Mouse (Mus musculus) left cerebral cortex, adult 11 months (tissue): Measurements from ENCODE around the gene Serpinb1b.
A peak's percentile ranks its signal among the peaks of the same experiment; 100 is the strongest.
"Not testable (repeated sequence)": the region's sequence is repeated elsewhere in the genome, so short reads cannot be mapped to it uniquely, and the experiment has no call there.

ENCODE experiments used
- DNase-seq: peaks from one replicate; pipeline ENCODE4 v3.0.0; 2022; ENCODE audit warnings: low spot score

The Serpinb1b gene

DNA sequence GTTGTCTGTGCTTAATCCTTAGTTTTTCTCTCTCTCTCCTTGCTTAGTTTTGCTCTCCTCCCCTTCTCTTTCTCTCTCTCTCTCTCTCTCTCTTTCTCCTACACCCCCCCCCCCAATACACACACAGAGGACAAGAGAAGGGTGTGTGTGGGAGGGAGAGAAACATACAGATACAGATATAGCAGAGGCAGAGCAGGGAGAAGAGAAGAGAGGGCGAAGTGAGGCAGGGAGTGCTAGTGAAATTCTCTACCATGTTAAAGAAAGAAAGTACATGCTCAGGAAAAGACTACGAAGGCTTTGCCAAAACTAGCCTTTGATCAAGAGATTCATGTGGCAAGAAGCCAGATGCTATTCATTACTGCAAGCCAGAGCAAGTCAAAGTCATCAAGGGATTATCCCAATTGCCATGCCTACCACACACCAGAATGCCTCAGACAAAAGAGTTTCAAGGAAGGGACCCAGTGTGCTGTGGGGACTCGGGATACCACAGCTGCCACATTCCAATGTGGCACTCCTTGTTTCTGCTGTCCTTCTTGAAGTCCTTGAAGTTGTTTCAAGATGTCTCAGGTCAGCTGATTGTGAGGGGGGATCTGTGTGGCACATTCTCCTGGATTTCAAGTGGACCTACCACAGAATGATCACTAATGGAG lies at the start of gene Serpinb1b:
Gene Serpinb1b, plus strand, starts transcription at position 520 of the 650 bp plus-strand sequence.
- DNase-seq = no peak

DNA sequence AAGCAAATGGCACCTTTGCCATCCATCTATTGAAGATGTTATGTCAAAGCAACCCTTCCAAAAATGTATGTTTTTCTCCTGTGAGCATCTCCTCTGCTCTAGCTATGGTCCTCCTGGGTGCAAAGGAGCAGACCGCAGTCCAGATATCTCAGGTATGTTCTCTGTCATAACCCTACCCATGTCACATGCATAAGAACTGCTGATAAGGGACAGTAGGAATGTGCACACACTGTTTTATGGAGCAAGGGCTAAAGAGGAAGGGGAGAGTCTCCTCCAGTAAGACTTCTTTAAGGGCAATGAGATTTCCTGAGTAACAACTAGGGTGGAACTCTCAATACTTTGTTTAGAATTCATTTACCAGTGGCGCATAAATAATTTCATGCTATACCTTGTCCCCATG lies 48.9 kb upstream of the Serpinb1b start:
- not testable (repeated sequence) for DNase-seq

DNA sequence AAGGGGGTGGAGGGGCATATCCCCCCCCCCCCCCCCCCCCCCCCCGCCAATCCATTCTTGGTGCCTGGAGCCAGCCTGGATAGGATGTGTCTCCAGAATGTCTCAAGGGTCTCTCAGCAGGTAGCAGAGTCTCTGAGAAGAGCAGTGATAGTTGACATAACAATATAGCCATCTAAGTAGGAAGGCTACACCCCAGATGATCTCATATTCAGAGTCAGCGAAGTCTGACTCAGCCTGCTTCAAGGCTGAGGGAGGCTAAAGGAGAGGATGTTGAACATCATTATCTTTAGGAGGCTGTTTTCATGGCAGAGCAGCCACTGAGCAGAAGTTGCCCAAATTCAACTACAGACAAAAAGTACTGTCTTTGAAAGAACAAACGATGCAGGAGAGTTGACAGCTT lies 48.1 kb upstream of the Serpinb1b start:
- no peak for DNase-seq

DNA sequence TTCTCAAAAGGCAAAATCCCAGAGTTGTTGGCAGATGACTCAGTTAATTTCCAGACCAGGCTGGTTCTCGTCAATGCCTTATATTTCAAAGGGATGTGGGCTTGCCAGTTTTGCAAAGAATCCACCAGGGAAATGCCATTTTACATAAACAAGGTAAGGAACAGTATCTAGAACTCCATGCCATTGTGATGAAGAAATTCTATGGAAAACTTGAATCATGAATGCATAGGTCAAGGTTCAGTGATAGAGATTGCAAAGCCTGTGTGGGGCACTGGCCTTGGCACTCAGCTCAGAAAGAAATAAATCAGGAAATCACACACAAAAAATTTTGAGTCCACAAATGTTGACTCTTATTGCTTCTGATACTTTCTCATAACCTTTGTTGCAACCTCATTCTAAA lies 42.9 kb upstream of the Serpinb1b start:
- no peak for DNase-seq

DNA sequence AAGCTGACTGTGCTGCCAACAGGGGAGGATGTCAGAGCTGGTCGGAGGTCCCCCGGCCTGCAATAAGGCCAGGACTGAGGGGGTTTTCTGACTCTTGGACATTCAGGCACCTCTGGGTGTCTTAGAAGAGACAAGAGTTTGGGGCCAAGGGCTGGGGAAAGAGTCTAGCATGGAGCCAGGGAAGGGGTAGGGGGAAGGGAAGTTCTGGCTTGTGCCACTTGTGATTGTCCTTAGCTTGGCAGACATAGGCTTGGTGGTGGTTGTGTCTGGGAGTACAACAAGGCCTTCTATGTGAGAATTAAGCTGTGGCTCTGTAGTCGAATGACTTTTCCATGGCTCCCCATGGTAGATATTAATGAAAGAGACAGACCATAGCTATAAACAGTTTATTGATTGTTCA lies 34.8 kb upstream of the Serpinb1b start:
- DNase-seq = no peak

DNA sequence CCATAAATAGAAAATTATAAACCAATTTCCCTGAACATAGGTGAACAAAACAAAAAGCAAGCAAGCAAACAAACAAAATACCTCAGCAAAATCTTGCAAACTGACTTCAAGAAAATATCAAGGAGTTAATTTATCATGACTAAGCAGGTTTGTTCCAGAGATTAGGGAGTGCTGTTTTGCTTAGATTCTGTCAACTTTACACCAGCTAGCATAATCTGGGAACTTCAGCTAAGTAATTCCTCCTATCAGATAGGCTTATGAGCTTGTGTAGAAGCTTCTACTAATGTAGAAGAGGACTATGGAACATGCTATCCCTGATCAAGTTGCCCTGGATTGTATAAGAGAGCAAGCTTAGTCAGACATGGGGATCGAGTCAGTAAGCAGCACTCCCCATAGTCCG lies 31.1 kb upstream of the Serpinb1b start:
- DNase-seq = no peak

DNA sequence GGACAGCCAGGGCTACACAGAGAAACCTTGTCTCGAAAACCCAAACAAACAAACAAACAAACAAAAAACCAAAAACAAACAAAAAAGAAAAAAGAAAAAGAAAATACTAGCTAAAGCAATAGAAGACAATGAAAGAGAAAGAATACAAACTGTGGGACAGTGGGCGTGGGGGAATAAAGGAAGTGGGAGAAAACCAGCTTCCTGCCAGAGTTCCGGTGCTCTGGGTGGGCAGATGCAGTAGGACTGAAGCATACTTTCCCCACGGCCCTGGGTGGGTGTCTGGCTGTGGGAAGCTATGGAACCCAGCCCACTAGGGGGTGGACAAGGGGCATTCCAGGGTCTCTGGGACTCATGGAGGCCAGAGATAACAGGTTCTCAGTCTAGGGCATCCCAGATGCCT lies 30.2 kb upstream of the Serpinb1b start:
- DNase-seq = no peak

DNA sequence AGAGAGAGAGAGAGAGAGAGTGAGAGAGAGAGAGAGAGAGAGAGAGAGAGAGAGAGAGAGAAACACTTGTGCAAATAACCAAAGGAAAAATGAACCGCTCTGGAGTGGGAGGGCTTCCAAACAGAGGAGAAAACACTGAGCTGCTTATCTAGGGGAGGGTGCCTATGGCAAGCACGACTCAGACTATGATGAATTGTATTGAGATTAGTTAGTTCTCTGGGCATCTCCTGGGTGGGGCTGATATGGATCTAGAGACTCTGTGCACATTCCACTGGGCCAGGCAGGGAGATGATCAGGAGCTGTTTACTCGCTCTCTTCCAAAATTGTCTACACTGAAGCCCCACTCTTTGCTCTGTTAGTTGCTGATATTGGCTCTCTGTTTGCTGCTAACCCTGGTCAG lies 26.7 kb upstream of the Serpinb1b start:
- no peak for DNase-seq

DNA sequence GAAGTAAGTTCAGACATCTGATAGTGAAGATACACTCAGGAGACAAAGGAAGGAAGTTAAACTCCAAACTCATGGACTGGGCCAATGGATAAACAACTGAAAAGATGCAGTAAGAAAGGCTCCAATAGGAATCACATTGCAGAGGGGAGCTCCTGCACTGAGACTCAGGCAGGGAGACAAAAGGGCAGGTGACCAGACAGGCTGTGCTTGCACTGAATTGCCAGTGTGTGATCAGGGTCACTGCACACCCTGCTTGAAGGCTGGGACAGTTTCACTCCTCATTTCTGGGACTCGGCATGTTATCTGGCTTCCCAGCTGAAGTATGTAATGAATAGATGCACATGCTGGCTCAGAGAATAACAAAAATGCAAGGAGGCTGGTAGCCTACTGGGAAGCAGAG lies 15.3 kb upstream of the Serpinb1b start:
- no peak for DNase-seq

DNA sequence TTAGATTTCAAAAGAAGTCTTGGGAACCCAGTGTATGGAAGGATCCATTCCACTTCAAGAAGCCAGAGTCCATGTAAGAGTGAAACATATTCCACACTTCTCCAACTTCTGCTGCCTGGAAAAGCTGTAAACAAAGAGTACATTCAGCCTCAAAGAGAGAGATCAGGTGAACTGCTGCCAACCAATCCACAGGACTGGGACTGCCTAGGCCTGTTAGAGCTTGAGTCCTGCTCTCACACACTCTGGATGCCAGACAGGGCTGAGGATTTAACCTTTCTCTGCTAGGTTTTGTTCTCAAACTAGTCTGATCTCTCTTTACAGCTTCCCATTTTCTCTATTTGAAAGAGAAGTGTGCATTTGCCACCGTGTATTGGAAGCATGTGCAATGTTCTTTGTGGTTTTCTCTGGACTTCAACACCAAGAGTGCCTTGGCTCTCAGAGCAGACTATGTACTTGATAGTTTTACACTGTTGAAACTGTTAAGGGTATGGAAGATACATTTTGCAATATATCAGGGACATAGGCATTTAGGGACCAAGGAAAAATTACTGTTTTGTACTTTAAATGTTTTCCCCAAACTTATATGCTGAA lies 10.9 kb upstream of the Serpinb1b start:
- no peak for DNase-seq

DNA sequence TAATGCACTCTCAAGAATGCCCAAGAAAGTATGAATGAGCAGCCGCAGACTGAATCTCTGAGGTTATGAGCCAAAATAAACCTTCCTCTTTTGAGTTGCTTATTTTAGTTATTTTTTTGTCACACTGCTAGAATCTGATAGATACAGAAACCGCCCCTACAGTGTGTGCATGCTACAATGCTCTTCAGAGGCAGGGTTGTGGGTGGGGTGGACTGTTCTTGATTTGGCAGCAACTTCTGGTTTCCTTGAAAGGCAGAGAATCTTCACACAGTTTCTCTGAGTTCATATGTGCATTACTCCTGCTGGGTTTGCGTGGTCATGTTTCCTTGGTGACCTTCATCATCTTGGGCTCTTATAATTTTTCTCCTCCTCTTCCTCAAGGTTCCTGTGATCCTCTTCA lies 10.2 kb upstream of the Serpinb1b start:
- peak; percentile 34 for DNase-seq

DNA sequence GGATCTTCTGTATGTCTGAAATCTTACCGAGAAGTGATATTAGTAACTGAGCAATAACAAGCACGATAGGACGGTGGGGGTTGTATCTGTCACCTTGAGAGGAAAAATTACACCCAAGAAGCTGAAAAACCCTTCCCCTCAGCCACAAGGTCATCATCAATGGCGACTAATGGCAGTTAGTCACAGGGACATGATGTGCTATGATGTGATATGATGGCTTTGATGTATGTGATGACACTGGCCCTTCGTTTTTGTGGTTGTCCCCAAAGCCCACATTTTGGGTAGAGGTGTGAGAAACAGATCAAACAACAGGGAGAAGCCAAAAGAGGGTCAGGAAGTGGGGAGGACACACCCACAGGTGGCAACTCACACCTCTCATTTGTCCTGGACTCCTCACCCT lies 6.6 kb upstream of the Serpinb1b start:
- no peak for DNase-seq

DNA sequence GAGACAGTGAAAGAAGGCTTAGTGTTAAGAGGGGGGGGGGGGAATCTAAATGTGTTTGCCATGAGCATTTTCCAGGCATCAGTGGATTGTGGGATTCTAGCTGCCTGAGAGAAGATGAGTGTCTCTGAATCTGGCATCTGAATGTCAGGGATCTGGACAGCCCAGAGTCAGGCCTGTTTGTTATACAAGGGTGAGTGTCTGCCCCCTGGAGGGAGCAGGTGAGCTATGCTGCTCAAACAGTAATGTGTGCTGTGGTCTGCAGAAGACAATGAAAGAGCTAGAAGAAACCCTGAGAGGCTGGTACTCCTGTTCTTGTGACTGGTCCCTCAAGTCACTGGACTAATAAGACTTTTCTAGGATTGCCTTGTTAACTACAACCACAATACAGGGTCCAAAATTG lies 4.3 kb upstream of the Serpinb1b start:
- no peak for DNase-seq

DNA sequence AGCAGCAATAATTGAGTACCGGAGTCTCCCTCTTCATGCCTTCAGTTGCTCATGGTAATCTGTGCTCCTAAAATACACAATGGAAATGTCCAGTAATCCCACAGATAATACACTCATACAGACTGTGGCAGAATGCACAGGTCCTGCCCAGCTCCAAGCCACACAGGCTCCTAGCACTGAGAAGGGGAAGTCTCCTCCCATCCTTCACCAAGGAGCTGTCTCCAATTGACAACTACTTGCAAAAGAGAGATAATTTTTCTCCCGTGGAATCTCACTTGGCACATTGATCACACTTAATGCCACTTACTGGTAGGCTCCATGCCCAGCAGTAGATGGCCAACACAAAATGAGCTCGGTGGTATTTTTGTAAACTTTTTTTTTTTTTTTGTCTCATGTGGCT lies 2.1 kb upstream of the Serpinb1b start:
- DNase-seq = no peak

DNA sequence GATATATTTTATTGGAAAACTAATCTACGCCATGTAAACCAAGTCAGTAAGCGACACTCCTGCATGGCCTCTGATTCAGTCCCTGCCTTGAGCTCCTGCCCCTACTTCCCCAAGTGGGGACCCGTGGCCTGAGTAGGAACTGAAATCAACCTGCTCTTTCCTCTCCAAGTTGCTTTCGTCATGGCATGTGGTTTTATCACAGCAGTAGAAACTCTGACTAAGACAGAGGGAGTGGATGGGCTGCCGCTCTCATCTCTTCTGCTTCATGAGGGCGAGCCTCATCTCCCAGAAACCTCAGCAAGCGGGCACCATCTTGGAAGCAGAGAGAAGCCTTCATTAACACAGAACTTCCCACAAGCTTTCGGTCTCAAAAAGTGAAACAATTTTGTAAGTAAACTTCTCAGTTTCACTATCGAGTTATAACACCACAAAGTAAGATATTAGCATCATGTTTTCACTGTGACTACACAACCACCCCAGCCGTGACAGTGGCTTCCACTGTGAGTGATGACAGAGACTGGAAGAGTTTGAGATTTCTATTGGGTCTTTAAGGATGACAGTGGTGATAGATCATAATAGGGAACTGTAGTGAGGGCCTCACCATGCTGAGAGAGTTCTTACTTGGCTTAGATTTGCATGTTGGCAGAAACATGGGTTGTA lies 1.2 kb upstream of the Serpinb1b start:
- DNase-seq = no peak

DNA sequence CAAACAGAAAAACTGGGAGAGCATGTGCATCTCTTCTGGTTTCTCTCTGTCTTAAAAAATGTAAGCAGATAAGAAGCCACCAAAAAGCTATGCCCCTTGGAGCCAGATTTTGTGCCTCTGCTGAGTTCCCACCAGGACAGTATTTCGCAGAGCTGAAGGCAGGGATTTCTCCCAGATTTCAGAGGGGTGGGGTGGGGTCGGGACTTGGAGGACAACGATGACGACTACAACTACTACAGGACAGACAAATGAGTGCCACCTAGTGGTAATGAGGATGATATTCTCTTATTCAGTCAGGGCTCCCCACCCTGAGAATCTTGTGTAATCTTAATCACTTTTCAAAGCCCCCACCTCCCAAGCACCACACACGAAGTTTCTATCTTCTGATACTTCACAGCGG lies 1.0 kb downstream of the Serpinb1b start:
- DNase-seq = no peak

DNA sequence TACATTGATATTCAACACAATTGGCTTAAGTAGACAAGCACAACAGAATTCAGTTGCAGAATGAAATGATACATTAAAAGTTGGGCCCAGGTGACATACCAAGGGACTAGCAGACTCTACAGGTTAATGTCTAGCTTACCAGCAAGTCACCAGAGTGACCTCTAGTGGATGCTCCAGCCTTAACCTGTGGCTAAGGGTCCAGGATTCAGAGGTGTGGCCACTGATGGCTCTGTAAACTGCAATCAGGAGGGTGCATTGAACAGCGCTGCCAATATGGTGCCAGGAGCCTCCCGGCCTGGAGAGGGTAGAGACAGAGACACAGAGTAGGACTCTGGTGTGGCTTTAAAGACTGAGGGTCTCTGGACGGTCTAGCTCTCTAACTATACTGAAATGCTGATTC lies 2.0 kb downstream of the Serpinb1b start:
- no peak for DNase-seq

DNA sequence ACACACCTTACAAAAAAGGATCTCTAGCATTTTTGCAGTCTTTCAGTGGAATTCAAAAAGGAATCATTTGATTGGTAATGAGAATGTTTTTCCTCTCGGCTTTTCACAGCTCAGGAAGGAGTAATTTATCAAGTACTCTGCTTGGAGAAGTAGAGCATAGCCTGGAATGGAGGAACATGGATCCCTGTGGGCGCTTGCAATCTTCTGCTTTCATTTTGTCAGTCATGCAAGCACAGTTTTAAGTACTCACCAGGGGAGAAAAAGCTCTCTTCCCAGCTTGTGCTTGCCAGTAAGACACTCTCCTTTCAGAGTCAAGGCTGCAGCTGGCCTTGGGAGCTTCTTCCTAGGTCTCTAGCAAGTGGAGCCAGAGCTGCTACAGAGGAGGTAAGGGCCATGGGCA lies 5.5 kb downstream of the Serpinb1b start:
- no peak for DNase-seq

DNA sequence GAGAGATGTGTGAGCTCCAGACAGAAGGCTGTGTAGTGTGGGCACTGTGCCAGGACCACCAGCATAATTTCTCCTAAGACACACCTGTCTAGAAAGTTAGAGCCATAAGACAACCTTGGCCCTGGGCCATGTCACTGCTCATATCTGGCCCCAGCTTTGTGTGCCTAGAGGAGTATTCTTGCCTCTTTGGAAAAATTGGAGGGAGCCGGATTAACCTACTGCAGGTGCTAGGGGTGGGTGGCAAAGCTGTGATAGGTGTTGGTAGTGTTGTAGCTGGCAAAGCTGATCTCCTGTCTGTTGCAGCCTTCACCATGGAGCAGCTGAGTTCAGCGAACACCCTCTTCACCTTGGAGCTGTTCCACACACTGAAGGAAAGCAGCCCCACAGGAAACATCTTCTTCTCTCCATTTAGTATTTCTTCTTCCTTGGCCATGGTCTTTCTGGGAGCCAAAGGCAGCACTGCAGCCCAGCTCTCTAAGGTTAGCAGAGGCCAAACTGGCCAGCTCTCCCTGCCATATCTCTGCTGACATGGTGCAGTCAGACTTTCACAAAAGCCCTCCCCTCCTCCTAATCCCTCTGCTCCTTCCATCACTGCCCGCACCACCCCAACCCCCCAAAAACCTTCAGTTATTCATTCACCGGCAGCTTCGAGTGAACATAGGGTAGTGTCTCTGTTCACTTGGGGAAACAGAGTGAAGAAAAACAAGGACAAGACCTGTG lies 6.8 kb downstream of the Serpinb1b start:
- DNase-seq = no peak

DNA sequence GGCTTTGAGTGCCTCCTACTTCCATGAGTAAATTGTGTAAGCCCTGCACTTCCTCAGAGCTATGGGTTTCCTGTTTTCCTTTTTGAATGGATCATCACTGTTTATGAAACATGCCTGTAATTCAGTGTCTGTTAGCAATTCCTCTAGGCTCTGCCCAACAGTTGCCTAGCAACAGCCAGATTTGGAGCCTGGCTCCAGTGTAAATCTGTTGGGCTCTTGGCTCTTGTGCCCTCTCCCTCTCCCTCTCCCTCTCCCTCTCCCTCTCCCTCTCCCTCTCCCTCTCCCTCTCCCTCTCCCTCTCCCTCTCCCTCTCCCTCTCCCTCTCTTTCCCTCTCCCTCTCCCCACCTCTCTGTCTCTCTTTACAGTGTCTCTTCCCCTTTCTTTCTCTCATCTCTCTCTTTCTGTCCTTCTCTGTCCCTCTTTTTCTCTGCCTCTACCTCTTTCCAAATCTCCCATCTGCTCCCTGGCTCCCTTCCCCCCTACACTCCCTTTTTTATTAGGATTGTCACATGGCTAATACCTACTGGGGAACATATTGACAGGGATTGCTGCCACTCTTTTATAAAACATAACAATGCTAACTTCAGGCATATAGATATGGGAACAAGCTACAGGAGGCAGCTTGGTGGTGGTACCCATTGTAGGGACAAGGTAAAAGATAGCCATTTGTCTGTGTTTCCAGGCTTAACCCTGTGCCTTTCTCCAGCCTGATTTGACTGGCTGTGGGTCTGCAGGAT lies 7.5 kb downstream of the Serpinb1b start:
- peak; percentile 18 for DNase-seq

DNA sequence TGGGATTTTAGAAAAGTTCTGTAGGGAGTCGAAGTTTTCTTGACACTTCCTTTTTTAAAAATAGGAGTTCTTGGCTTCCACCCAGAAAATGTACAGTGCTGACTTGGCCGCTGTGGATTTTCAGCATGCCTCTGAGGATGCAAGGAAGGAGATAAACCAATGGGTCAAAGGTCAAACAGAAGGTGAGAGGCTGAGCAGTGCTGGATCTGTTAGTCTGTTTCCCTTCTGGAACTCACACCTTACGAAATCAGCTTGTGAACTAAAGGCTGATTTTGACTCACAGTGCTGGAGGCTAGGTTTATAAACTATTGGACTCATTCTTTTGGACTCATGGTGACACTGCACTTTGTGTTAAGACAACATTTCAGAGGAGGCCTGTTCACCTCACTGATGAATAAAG lies 11.2 kb downstream of the Serpinb1b start:
- DNase-seq = no peak

DNA sequence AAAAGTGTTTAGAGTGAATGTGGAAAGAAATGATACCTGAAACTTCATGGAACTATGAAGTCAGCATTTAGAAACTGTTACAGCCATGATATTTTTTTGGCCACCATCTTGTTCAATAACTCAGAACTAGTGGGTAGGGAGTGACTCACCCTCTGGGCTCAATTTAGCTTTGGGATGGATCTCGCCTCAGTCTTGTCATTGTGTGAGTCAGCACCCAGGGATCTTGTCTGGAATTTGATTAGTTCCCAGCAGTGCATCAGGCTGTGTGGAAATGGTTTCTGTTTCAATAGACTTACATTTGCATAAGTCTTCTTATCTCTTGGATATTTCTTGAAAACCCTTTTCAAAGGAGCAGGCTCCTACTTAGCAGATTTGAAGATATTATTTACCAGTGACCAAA lies 12.2 kb downstream of the Serpinb1b start:
- peak; percentile 47 for DNase-seq
